Mouse (Mus musculus) cortical plate, adult 2 months (tissue): ENCODE data around the gene Mrps35.

Experiments used
- CTCF ChIP-seq: fragments of 200-500 bp; IDR thresholded peaks from 2 replicates; pipeline ENCODE4 v1.5.1; 2011; ENCODE audit warnings: mild to moderate bottlenecking, control low read depth, low read length; ENCODE audit not compliant: insufficient read depth; ENCODE audit errors: extremely low read depth
- POLR2A ChIP-seq: fragments of 200-500 bp; IDR thresholded peaks from 2 replicates; pipeline ENCODE4 v1.6.1; 2011; ENCODE audit warnings: mild to moderate bottlenecking, low read length, control low read depth; ENCODE audit not compliant: insufficient read depth; ENCODE audit errors: extremely low read depth

DNA sequence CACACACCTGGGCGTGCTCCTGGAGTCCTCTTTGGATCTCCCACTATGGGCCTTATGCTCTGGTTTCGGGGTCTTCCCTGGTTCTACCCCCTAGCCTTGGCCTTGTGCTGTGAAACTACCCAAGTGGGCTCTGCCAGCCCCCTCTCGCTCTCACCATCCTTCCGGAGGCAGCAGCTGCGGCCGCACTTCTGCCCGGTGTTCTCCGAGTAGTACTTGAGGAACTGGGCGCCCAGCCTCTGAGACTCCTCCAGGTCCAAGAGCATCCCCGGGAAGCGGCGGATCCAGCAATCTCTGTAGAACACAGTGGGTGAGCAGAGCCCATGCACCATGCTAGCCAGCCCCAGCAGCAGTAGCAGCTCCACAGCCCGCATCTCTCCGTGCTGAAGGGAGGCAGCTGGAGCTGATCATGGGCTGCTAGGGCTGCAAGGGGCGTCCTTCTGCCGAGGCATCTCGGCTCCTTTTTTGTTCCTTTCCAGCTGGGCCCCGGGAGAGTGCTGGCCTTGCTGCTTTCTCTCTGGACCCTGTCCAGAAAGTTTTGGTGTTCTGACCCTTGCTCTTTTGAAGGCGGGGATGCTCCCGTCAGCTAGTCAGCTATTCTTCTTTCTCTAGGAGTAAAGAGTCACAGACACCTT lies 44.1 kb downstream of the Mrps35 start, which contains the start of gene Mansc4:
- TF ChIP-seq CTCF (no peak), POLR2A (no peak)
